Mouse (Mus musculus): ENCODE results near the gene Nxf2. TPM values are rescaled to one million over a fixed set of nuclear protein-coding genes. Genes with fewer than 3 reads are reported as not detected.

The Nxf2 gene
- 0.11 and 0.12 TPM in 2 replicates for polyA plus RNA-seq (2014; fragmentation: Nextera tagmentation; extraction: Ambion mirVana)

- Histone ChIP-seq H3K4me2 (ENCODE audit: low read depth, low read length) (peak within 1 kb of the TSS; percentile 43), H3K4me1 (ENCODE audit: control insufficient read depth, insufficient read depth, low read length) (no peaks in the 10 kb centered on the region), H3K27ac (ENCODE audit: low read depth, low read length) (no peak within 1 kb of the TSS), H3K9me3 (ENCODE audit: control insufficient read depth, low read length) (no peaks in the 10 kb centered on the region), H3K27me3 (ENCODE audit: control insufficient read depth, insufficient read depth, low read length) (no peaks in the 10 kb centered on the region), H3K9ac (replicated peaks; ENCODE audit: low read depth, low read length) (peak within 1 kb of the TSS; percentile 34; the same call in 1 of the 2 replicates), H3K4me3 (ENCODE audit: low read depth, low read length) (peak within 1 kb of the TSS; percentile 26; the same call in 1 of the 2 replicates), H3K36me3 (ENCODE audit: control insufficient read depth, insufficient read depth, low read length) (no peaks in the 10 kb centered on the region)
- WGBS: 94% methylated on average over 19 of the region's 19 CpGs
- ATAC-seq (ENCODE audit: low read depth): no peak
These were observed at the start of gene Nxf2 for GRCm38 (mm10) chrX:134964546-134964945. Nxf2 (minus strand) TSS chrX:134964754.

- Histone ChIP-seq H3K9me3 (ENCODE audit: control insufficient read depth, low read length) (no peaks in the 10 kb centered on the region), H3K36me3 (ENCODE audit: control insufficient read depth, insufficient read depth, low read length) (no peaks in the 10 kb centered on the region), H3K4me2 (ENCODE audit: low read depth, low read length) (no peak overlapping the region), H3K27me3 (ENCODE audit: control insufficient read depth, insufficient read depth, low read length) (no peaks in the 10 kb centered on the region), H3K4me1 (ENCODE audit: control insufficient read depth, insufficient read depth, low read length) (no peaks in the 10 kb centered on the region), H3K27ac (ENCODE audit: low read depth, low read length) (no peak overlapping the region), H3K9ac (replicated peaks; ENCODE audit: low read depth, low read length) (no peak overlapping the region), H3K4me3 (ENCODE audit: low read depth, low read length) (no peak overlapping the region)
- no peak for ATAC-seq (ENCODE audit: low read depth)
- 53% methylated on average over 3 of the region's 3 CpGs for WGBS
These were observed 46.8 kb upstream of the Nxf2 start for GRCm38 (mm10) chrX:135011381-135011780.

- Histone ChIP-seq H3K4me3 (ENCODE audit: low read depth, low read length) (peak overlapping the region; percentile 52), H3K36me3 (ENCODE audit: control insufficient read depth, insufficient read depth, low read length) (no peaks in the 10 kb centered on the region), H3K9ac (replicated peaks; ENCODE audit: low read depth, low read length) (peak overlapping the region; percentile 21; the same call in 1 of the 2 replicates), H3K27ac (ENCODE audit: low read depth, low read length) (no peak overlapping the region; the same call in 1 of the 2 replicates), H3K9me3 (ENCODE audit: control insufficient read depth, low read length) (no peaks in the 10 kb centered on the region), H3K27me3 (ENCODE audit: control insufficient read depth, insufficient read depth, low read length) (no peaks in the 10 kb centered on the region), H3K4me1 (ENCODE audit: control insufficient read depth, insufficient read depth, low read length) (no peaks in the 10 kb centered on the region), H3K4me2 (ENCODE audit: low read depth, low read length) (peak overlapping the region; percentile 34)
- WGBS: 30% methylated on average over 6 of the region's 6 CpGs
- ATAC-seq (ENCODE audit: low read depth): peak; percentile 26
These were observed 44.9 kb upstream of the Nxf2 start for GRCm38 (mm10) chrX:135009471-135009815.

GRCm38 (mm10) chrX:135008720-135009470 is 44.3 kb upstream of the Nxf2 start, which contains the start of gene Zmat1:
Zmat1 (minus strand) TSS chrX:135009209.
- peak; percentile 99 for ATAC-seq (ENCODE audit: low read depth)
- Histone ChIP-seq H3K27ac (ENCODE audit: low read depth, low read length) (peak within 1 kb of the TSS; percentile 95), H3K9me3 (ENCODE audit: control insufficient read depth, low read length) (no peaks in the 10 kb centered on the region), H3K4me3 (ENCODE audit: low read depth, low read length) (peak within 1 kb of the TSS; percentile 52), H3K27me3 (ENCODE audit: control insufficient read depth, insufficient read depth, low read length) (no peaks in the 10 kb centered on the region), H3K4me1 (ENCODE audit: control insufficient read depth, insufficient read depth, low read length) (no peaks in the 10 kb centered on the region), H3K36me3 (ENCODE audit: control insufficient read depth, insufficient read depth, low read length) (no peaks in the 10 kb centered on the region), H3K9ac (replicated peaks; ENCODE audit: low read depth, low read length) (peak within 1 kb of the TSS; percentile 86), H3K4me2 (ENCODE audit: low read depth, low read length) (peak within 1 kb of the TSS; percentile 34)
- WGBS: 23% methylated on average over 46 of the region's 65 CpGs

GRCm38 (mm10) chrX:135008021-135008420 is 43.5 kb upstream of the Nxf2 start:
- Histone ChIP-seq H3K9me3 (ENCODE audit: control insufficient read depth, low read length) (no peaks in the 10 kb centered on the region), H3K4me2 (ENCODE audit: low read depth, low read length) (peak overlapping the region; percentile 21), H3K9ac (replicated peaks; ENCODE audit: low read depth, low read length) (no peak overlapping the region), H3K36me3 (ENCODE audit: control insufficient read depth, insufficient read depth, low read length) (no peaks in the 10 kb centered on the region), H3K27me3 (ENCODE audit: control insufficient read depth, insufficient read depth, low read length) (no peaks in the 10 kb centered on the region), H3K27ac (ENCODE audit: low read depth, low read length) (no peak overlapping the region), H3K4me1 (ENCODE audit: control insufficient read depth, insufficient read depth, low read length) (no peaks in the 10 kb centered on the region), H3K4me3 (ENCODE audit: low read depth, low read length) (peak overlapping the region; percentile 52; the same call in 1 of the 2 replicates)
- WGBS: 19% methylated on average over 5 of the region's 5 CpGs
- ATAC-seq (ENCODE audit: low read depth): no peak

GRCm38 (mm10) chrX:134963305-134964094 is 1.1 kb downstream of the Nxf2 start:
- 53% methylated on average over 39 of the region's 53 CpGs for WGBS
- ATAC-seq (ENCODE audit: low read depth): peak; percentile 96

GRCm38 (mm10) chrX:134930361-134930760 is 34.2 kb downstream of the Nxf2 start:
- H3K27ac ChIP-seq (ENCODE audit: low read depth, low read length): no peak overlapping the region
- WGBS: 39% methylated on average over 5 of the region's 5 CpGs
- H3K36me3 ChIP-seq (ENCODE audit: control insufficient read depth, insufficient read depth, low read length): no peaks in the 10 kb centered on the region
- H3K9me3 ChIP-seq (ENCODE audit: control insufficient read depth, low read length): no peaks in the 10 kb centered on the region
- no peak overlapping the region for H3K9ac ChIP-seq (replicated peaks; ENCODE audit: low read depth, low read length)
- no peak for ATAC-seq (ENCODE audit: low read depth)
- H3K27me3 ChIP-seq (ENCODE audit: control insufficient read depth, insufficient read depth, low read length): no peaks in the 10 kb centered on the region
- H3K4me2 ChIP-seq (ENCODE audit: low read depth, low read length): no peak overlapping the region
- no peaks in the 10 kb centered on the region for H3K4me1 ChIP-seq (ENCODE audit: control insufficient read depth, insufficient read depth, low read length)
- H3K4me3 ChIP-seq (ENCODE audit: low read depth, low read length): no peak overlapping the region

More at GRCm38 (mm10) chrX:134963305-134964094, 1.1 kb downstream of the Nxf2 start:
- no peaks in the 10 kb centered on the region for H3K36me3 ChIP-seq (ENCODE audit: control insufficient read depth, insufficient read depth, low read length)
- peak overlapping the region; percentile 26; the same call in 1 of the 2 replicates for H3K4me3 ChIP-seq (ENCODE audit: low read depth, low read length)
- peak overlapping the region; percentile 34; the same call in 1 of the 2 replicates for H3K9ac ChIP-seq (replicated peaks; ENCODE audit: low read depth, low read length)
- H3K27ac ChIP-seq (ENCODE audit: low read depth, low read length): no peak overlapping the region
- H3K27me3 ChIP-seq (ENCODE audit: control insufficient read depth, insufficient read depth, low read length): no peaks in the 10 kb centered on the region
- H3K4me1 ChIP-seq (ENCODE audit: control insufficient read depth, insufficient read depth, low read length): no peaks in the 10 kb centered on the region
- H3K4me2 ChIP-seq (ENCODE audit: low read depth, low read length): peak overlapping the region; percentile 43
- H3K9me3 ChIP-seq (ENCODE audit: control insufficient read depth, low read length): no peaks in the 10 kb centered on the region

- no peak overlapping the region for H3K27ac ChIP-seq (ENCODE audit: low read depth, low read length)
- WGBS: 79% methylated on average over 5 of the region's 5 CpGs
These were observed 34.6 kb downstream of the Nxf2 start for GRCm38 (mm10) chrX:134929927-134930326.

GRCm38 (mm10) chrX:134925058-134925457 is 39.5 kb downstream of the Nxf2 start:
- no peak overlapping the region for H3K4me3 ChIP-seq (ENCODE audit: low read depth, low read length)
- H3K27me3 ChIP-seq (ENCODE audit: control insufficient read depth, insufficient read depth, low read length): no peaks in the 10 kb centered on the region
- H3K36me3 ChIP-seq (ENCODE audit: control insufficient read depth, insufficient read depth, low read length): no peaks in the 10 kb centered on the region
- no peak for ATAC-seq (ENCODE audit: low read depth)
- H3K4me1 ChIP-seq (ENCODE audit: control insufficient read depth, insufficient read depth, low read length): no peaks in the 10 kb centered on the region
- H3K9me3 ChIP-seq (ENCODE audit: control insufficient read depth, low read length): no peaks in the 10 kb centered on the region
- H3K9ac ChIP-seq (replicated peaks; ENCODE audit: low read depth, low read length): no peak overlapping the region
- H3K4me2 ChIP-seq (ENCODE audit: low read depth, low read length): no peak overlapping the region
- H3K27ac ChIP-seq (ENCODE audit: low read depth, low read length): no peak overlapping the region

More at GRCm38 (mm10) chrX:134929927-134930326, 34.6 kb downstream of the Nxf2 start:
- H3K4me3 ChIP-seq (ENCODE audit: low read depth, low read length): no peak overlapping the region
- H3K9me3 ChIP-seq (ENCODE audit: control insufficient read depth, low read length): no peaks in the 10 kb centered on the region
- H3K9ac ChIP-seq (replicated peaks; ENCODE audit: low read depth, low read length): no peak overlapping the region
- no peak overlapping the region for H3K4me2 ChIP-seq (ENCODE audit: low read depth, low read length)
- H3K27me3 ChIP-seq (ENCODE audit: control insufficient read depth, insufficient read depth, low read length): no peaks in the 10 kb centered on the region
- no peaks in the 10 kb centered on the region for H3K4me1 ChIP-seq (ENCODE audit: control insufficient read depth, insufficient read depth, low read length)
- no peaks in the 10 kb centered on the region for H3K36me3 ChIP-seq (ENCODE audit: control insufficient read depth, insufficient read depth, low read length)
- no peak for ATAC-seq (ENCODE audit: low read depth)

Data from neural tube, embryonic 14.5 days (tissue).